Mouse (Mus musculus): ENCODE data around the gene Wdsub1. TPM values are rescaled to one million over a fixed set of nuclear protein-coding genes. Genes with fewer than 3 reads are reported as not detected.

Gene Wdsub1
- polyA plus RNA-seq (2014; fragmentation: Illumina TruSeq; extraction: RNeasy Lipid Tissue Mini Kit (QIAGEN cat#74804); ENCODE audit: low replicate concordance) = 1.9 TPM

DNA sequence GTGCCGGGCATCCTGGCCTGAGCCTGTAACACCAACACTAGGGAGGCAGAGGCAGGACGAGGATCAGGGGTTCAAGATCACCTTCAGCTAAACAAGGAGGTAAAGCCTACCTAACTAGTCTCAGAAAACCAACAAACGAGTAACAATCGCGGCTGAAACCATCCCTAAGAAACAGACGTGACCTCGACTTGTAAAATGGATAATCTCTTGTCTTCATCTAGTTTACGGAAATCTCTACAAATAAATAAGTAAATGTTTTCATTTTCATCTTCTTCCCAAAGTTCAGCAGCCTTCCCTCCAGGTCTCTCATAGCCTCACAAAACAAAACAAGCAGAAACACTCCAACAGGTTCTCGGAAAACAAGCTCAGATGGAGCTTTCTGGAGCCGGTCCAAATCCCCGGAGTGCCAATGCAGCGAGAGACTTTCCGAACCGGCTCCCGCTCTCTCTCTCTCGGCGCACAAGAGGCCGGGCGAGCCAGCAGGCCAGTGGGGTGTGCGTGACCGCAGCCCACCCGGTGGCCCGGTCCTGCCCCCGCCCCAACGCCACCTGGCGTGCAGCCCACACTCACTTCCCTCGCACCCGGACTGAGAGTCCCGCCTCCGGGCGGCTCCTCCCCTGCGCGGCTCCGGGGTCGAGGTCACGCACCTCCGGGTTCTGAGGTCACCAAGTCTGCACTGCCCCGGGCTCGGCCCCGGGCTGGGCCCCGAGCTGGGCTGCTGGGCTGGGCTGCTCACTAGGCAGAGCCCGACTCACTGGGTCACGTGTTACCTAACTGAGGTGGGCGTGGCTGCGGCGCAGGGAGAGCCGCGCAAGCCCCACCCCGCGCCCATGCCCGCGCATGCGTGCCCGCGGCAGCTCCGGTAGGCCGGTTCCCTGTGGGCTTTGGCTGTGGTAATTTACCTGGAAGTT lies at the start of gene Wdsub1:
Wdsub1 (minus strand) TSS at position 761 of the 911 bp plus-strand sequence.

Measured in small intestine, adult 10 weeks (tissue).